Mouse (Mus musculus) MEL (cell line): ENCODE data around the gene Cp. TPM values are rescaled to one million over a fixed set of nuclear protein-coding genes. Genes with fewer than 3 reads are reported as not detected.

Source experiments
- DNase-seq: peaks from one replicate; pipeline ENCODE4 v3.0.0; 2011; ENCODE audit warnings: low read depth, low spot score
- H3K27ac ChIP-seq: 2 replicates; pipeline ENCODE4 v1.5.1; 2012; ENCODE audit warnings: low read depth, mild to moderate bottlenecking, control low read depth, low read length, moderate library complexity; ENCODE audit not compliant: control insufficient read depth
- H3K27me3 ChIP-seq, 2 experiments: fragments of 150-350 bp in 1 of 2; sonication (generic) in 1 of 2; 2 replicates each; pipeline ENCODE4 v1.6.1; 2012; ENCODE audit warnings: low read length in 2 of 2, mild to moderate bottlenecking in 2 of 2, improper control_type of control experiment in 1 of 2, moderate library complexity in 1 of 2; ENCODE audit not compliant: insufficient read depth in 2 of 2, control insufficient read depth in 1 of 2
- H3K36me3 ChIP-seq, 2 experiments: 2 replicates each; pipeline ENCODE4 v1.6.1; 2012 to 2014; ENCODE audit warnings: low read length in 2 of 2, improper control_type of control experiment in 1 of 2, inconsistent platforms in 1 of 2, mild to moderate bottlenecking in 1 of 2; ENCODE audit not compliant: insufficient read depth in 2 of 2, control insufficient read depth in 1 of 2
- H3K4me1 ChIP-seq, 2 experiments: fragments of 150-350 bp in 1 of 2; sonication (generic) in 1 of 2; 2 replicates each; pipeline ENCODE4 v1.6.1; 2012; ENCODE audit warnings: low read length in 2 of 2, improper control_type of control experiment in 1 of 2, mild to moderate bottlenecking in 1 of 2; ENCODE audit not compliant: insufficient read depth in 2 of 2, control insufficient read depth in 1 of 2
- H3K4me3 ChIP-seq, 2 experiments: fragments of 150-350 bp in 1 of 2; sonication (generic) in 1 of 2; 2 replicates each; pipeline ENCODE4 v1.5.1; 2012; ENCODE audit warnings: low read depth in 2 of 2, low read length in 2 of 2, mild to moderate bottlenecking in 2 of 2, moderate library complexity in 2 of 2, control low read depth in 1 of 2, improper control_type of control experiment in 1 of 2; ENCODE audit not compliant: control insufficient read depth in 1 of 2, insufficient read depth in 1 of 2
- H3K79me2 ChIP-seq: 2 replicates; pipeline ENCODE4 v1.6.1; 2012; ENCODE audit warnings: mild to moderate bottlenecking, low read length, moderate library complexity; ENCODE audit not compliant: control insufficient read depth, poor library complexity, insufficient read depth
- H3K9ac ChIP-seq: 2 replicates; pipeline ENCODE4 v1.6.1; 2012; ENCODE audit warnings: low read depth, mild to moderate bottlenecking, control low read depth, low read length, moderate library complexity; ENCODE audit not compliant: control insufficient read depth, poor library complexity, severe bottlenecking
- H3K9me3 ChIP-seq: fragments of 150-350 bp; sonication (generic); replicated peaks from 2 replicates; pipeline ENCODE4 v1.6.1; 2012; ENCODE audit warnings: mild to moderate bottlenecking, low read length, improper control_type of control experiment, moderate library complexity; ENCODE audit not compliant: insufficient read depth
- BHLHE40 ChIP-seq: IDR thresholded peaks from 2 replicates; pipeline ENCODE4 v1.6.1; 2012; ENCODE audit warnings: low read depth, mild to moderate bottlenecking, inconsistent platforms, low read length, improper control_type of control experiment, borderline replicate concordance
- CTCF ChIP-seq, 3 experiments: IDR thresholded peaks in 2 of 3; conservative IDR thresholded peaks in 1 of 3; 2 replicates each; pipeline ENCODE4 v1.5.1; 2011 to 2012; ENCODE audit warnings: low read length in 3 of 3, low read depth in 2 of 3, mild to moderate bottlenecking in 2 of 3, improper control_type of control experiment in 1 of 3, inconsistent platforms in 1 of 3, mixed read lengths in 1 of 3, moderate library complexity in 1 of 3; ENCODE audit not compliant: control insufficient read depth in 1 of 3, insufficient read depth in 1 of 3, poor library complexity in 1 of 3, severe bottlenecking in 1 of 3
- E2F4 ChIP-seq: IDR thresholded peaks from 2 replicates; pipeline ENCODE4 v1.6.1; 2011; ENCODE audit warnings: low read depth, low read length, improper control_type of control experiment, borderline replicate concordance
- ELF1 ChIP-seq: IDR thresholded peaks from 2 replicates; pipeline ENCODE4 v1.6.1; 2014; ENCODE audit warnings: low read depth, mild to moderate bottlenecking, inconsistent platforms, low read length, improper control_type of control experiment, moderate library complexity
- KAT2A ChIP-seq: conservative IDR thresholded peaks from 2 replicates; pipeline ENCODE4 v1.6.1; 2012; ENCODE audit warnings: low read depth, low read length, improper control_type of control experiment, inconsistent platforms
- MEF2A ChIP-seq: IDR thresholded peaks from 2 replicates; pipeline ENCODE4 v1.6.1; 2014; ENCODE audit warnings: low read depth, mild to moderate bottlenecking, inconsistent platforms, low read length, improper control_type of control experiment; ENCODE audit not compliant: poor library complexity, insufficient replicate concordance, severe bottlenecking; ENCODE audit errors: extremely low read depth
- MYB ChIP-seq: IDR thresholded peaks from 2 replicates; pipeline ENCODE4 v1.6.1; 2011; ENCODE audit warnings: mild to moderate bottlenecking, low read depth, low read length, improper control_type of control experiment
- NRF1 ChIP-seq: IDR thresholded peaks from 2 replicates; pipeline ENCODE4 v1.6.1; 2014; ENCODE audit warnings: low read depth, mild to moderate bottlenecking, inconsistent platforms, low read length, improper control_type of control experiment, moderate library complexity; ENCODE audit not compliant: poor library complexity, insufficient read depth, severe bottlenecking
- POLR2AphosphoS2 ChIP-seq: IDR thresholded peaks from 2 replicates; pipeline ENCODE4 v1.6.1; 2011; ENCODE audit warnings: low read length, improper control_type of control experiment
- POLR2AphosphoS5 ChIP-seq: IDR thresholded peaks from 2 replicates; pipeline ENCODE4 v1.6.1; 2012; ENCODE audit warnings: low read depth, borderline replicate concordance, mild to moderate bottlenecking, inconsistent platforms, low read length, moderate library complexity, mixed read lengths
- RAD21 ChIP-seq: IDR thresholded peaks from 2 replicates; pipeline ENCODE4 v1.6.1; 2011; ENCODE audit warnings: mild to moderate bottlenecking, low read depth, low read length, improper control_type of control experiment
- SMC3 ChIP-seq: IDR thresholded peaks from 2 replicates; pipeline ENCODE4 v1.6.1; 2011; ENCODE audit warnings: low read depth, low read length, improper control_type of control experiment
- TAL1 ChIP-seq: IDR thresholded peaks from 2 replicates; pipeline ENCODE4 v1.6.1; 2012; ENCODE audit warnings: mild to moderate bottlenecking, inconsistent platforms, low read length, moderate library complexity, mixed read lengths
- UBTF ChIP-seq: IDR thresholded peaks from 2 replicates; pipeline ENCODE4 v1.6.1; 2012; ENCODE audit warnings: low read depth, mild to moderate bottlenecking, inconsistent platforms, low read length, improper control_type of control experiment, moderate library complexity, borderline replicate concordance; ENCODE audit not compliant: insufficient read depth
- USF2 ChIP-seq, 2 experiments: IDR thresholded peaks; 2 replicates each; pipeline ENCODE4 v1.6.1; 2011 to 2012; ENCODE audit warnings: improper control_type of control experiment in 2 of 2, low read length in 2 of 2, borderline replicate concordance in 1 of 2, inconsistent platforms in 1 of 2, low read depth in 1 of 2, mild to moderate bottlenecking in 1 of 2; ENCODE audit not compliant: insufficient read depth in 1 of 2
- ZC3H11A ChIP-seq: IDR thresholded peaks from 2 replicates; pipeline ENCODE4 v1.6.1; 2012; ENCODE audit warnings: low read depth, mild to moderate bottlenecking, inconsistent platforms, low read length, improper control_type of control experiment
- ZMIZ1 ChIP-seq: IDR thresholded peaks from 2 replicates; pipeline ENCODE4 v1.6.1; 2012; ENCODE audit warnings: low read depth, mild to moderate bottlenecking, inconsistent platforms, low read length, improper control_type of control experiment, moderate library complexity
- polyA plus RNA-seq, 2 experiments: library from polyadenylated mRNA; stranded (reverse) in 1 of 2; unstranded in 1 of 2; fragments of >175 nt in 1 of 2; fragments of >200 nt in 1 of 2; gene quantifications; 2 replicates each; pipeline versions ENCODE4 v1.2.1 to v1.2.4; 2012; ENCODE audit warnings: low replicate concordance in 2 of 2, low read depth in 1 of 2; ENCODE audit not compliant: insufficient read length in 2 of 2, insufficient read depth in 1 of 2, missing spikeins in 1 of 2
- total RNA-seq: library from RNA; depleted of rRNA; stranded (reverse); fragments of 300-350 nt; gene quantifications from 2 replicates; pipeline ENCODE4 v1.2.3, GENCODE M21; 2012

Gene Cp
- total and polyA plus RNA-seq, 3 experiments, result 0.04 TPM; not detected in 2

GRCm38 (mm10) chr3:19990031-19990430, 33.2 kb downstream of the Cp start:
- DNase-seq, result no peak
- no peak overlapping the region for H3K4me3 ChIP-seq
- TF ChIP-seq KAT2A (no peak), ZMIZ1 (no peak), BHLHE40 (no peak), TAL1 (no peak), UBTF (no peak), NRF1 (no peak), USF2 (IDR thresholded peaks at IDR 0.05; ENCODE audit: borderline replicate concordance in 1 of 2, insufficient read depth in 1 of 2, low read depth in 1 of 2, low read length in 2 of 2) (no peak), MEF2A (no peak), SMC3 (no peak), POLR2AphosphoS2 (no peak), MYB (no peak), POLR2AphosphoS5 (no peak), ELF1 (no peak), E2F4 (no peak), CTCF (IDR thresholded peaks at IDR 0.05 in 2 of 3, conservative IDR thresholded peaks at IDR 0.05 in 1 of 3; ENCODE audit: control insufficient read depth in 1 of 3, insufficient read depth in 1 of 3, low read depth in 2 of 3, low read length in 3 of 3, poor library complexity in 1 of 3, severe bottlenecking in 1 of 3) (no peak), RAD21 (no peak)

GRCm38 (mm10) chr3:19992388-19992787, 35.5 kb downstream of the Cp start:
- TF ChIP-seq MYB (no peak), ZC3H11A (no peak)
- Histone ChIP-seq H3K4me3 (no peak overlapping the region), H3K27ac (no peak overlapping the region), H3K27me3 (no peaks in the 10 kb centered on the region; a peak in 1 of 4 replicates), H3K9ac (no peak overlapping the region), H3K9me3 (no peaks in the 10 kb centered on the region), H3K79me2 (no peaks in the 10 kb centered on the region), H3K4me1 (no peaks in the 10 kb centered on the region), H3K36me3 (peaks cover 0 to 3% of the 10 kb centered on the region in 2 experiments; a peak in 1 of 4 replicates)
- DNase-seq, result no peak

More at GRCm38 (mm10) chr3:19990031-19990430, 33.2 kb downstream of the Cp start:
- H3K27ac ChIP-seq, result no peak overlapping the region
- no peaks in the 10 kb centered on the region for H3K36me3 ChIP-seq
- no peaks in the 10 kb centered on the region for H3K79me2 ChIP-seq
- no peak overlapping the region for H3K9ac ChIP-seq
- no peaks in the 10 kb centered on the region for H3K4me1 ChIP-seq
- no peaks in the 10 kb centered on the region for H3K9me3 ChIP-seq
- H3K27me3 ChIP-seq, result no peaks in the 10 kb centered on the region; a peak in 2 of 4 replicates
